Mouse (Mus musculus) cerebellum, postnatal 4 days (tissue): ENCODE data around the gene Polr1c.

ENCODE experiments used
- DNase-seq, 2 experiments: peaks; one replicate each; pipeline ENCODE4 v3.0.0; 2022; ENCODE audit warnings: low spot score in 2 of 2, mixed read lengths in 1 of 2

Polr1c gene

DNA sequence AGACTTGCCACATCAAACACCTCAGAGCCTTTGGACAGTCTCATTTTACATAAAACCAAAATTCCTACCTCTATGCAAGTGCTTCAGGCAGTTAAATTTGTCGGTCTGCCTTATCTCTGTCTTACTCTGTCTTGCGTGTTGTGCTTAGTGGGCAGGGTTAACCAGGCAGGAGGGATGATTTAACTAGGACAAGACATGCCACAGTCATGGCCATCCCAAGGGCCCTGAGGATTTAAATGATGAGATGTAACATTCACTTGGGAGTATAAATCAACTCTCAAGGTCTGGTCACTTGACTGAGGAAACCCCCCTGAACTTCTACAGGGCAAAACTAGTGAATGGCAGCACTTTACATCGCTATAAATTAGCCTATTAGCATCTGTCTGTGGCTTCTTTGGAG, 26.3 kb downstream of the Polr1c start:
- no peak for DNase-seq

DNA sequence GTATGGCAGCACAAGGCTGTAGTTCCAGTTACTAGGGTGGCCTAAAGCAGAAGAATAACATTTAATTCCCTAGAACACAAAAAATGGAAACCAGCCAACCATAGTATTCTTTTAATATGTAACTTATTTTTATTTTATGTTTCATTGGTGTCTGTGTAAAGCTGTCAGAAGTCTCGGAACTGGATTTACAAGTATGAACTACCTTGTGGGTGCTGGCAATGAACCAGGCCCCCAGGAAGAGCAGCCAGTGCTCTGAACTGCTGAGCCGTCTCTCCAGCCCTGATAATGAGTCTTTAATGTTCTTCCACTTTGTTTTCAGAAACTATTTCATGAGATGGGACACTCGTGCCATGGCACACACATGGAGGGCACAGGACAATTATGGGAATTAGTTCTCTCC, 37.3 kb downstream of the Polr1c start:
- no peak for DNase-seq

- DNase-seq, result no peak
These were observed 41.2 kb downstream of the Polr1c start for GRCm38 (mm10) chr17:46206676-46207075.

DNA sequence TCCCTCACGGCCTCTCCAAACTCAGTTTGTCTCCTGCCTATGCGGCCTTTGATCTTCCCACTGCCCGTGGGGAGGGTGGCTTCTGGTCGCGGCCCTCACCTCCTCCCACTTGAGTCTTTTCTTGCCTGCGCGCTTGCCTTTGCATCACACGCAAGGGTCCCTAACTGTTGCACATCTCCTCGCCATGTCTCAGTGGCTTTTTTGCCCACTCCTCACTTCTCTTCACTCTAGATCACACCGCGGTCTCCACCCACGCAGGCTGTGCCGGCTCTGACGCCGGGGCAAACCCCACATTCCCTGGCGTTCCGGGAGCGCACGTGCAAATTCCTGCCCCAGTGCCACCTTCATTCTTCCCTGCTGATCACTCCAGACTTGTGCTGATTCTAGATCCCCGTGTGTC, 44.8 kb downstream of the Polr1c start:
- no peak for DNase-seq

GRCm38 (mm10) chr17:46202421-46203071, 45.3 kb downstream of the Polr1c start, which contains the start of the genes Polh and Xpo5:
TSS of gene Polh (minus strand) at chr17:46202645.
TSS of gene Xpo5 (plus strand) at chr17:46202782.
- DNase-seq, result peak; percentile 85 to 94

GRCm38 (mm10) chr17:46201151-46201550, 46.7 kb downstream of the Polr1c start:
- no peak for DNase-seq
